Mouse (Mus musculus) forebrain, embryonic 11.5 days (tissue): ENCODE data around the gene Snx13. TPM values are rescaled to one million over a fixed set of nuclear protein-coding genes. Genes with fewer than 3 reads are reported as not detected.

Experiments
- ATAC-seq: fragments of 200-750 bp; cut with Nextera tagmentation; replicated peaks from 2 replicates; pipeline ENCODE4 v1.8.0; 2017; ENCODE audit warnings: moderate TSS enrichment; ENCODE audit not compliant: low FRiP score
- DNase-seq: peaks from one replicate; pipeline ENCODE4 v3.0.0-alpha.2; 2017; ENCODE audit warnings: low spot score
- H3K27ac ChIP-seq: fragments of 300-500 bp; sonication (generic); 2 replicates; pipeline ENCODE4 v1.5.1; 2014; ENCODE audit warnings: low read depth, low read length
- H3K27me3 ChIP-seq: fragments of 300-500 bp; sonication (generic); 2 replicates; pipeline ENCODE4 v1.6.1; 2014; ENCODE audit warnings: mild to moderate bottlenecking, low read length, mixed read lengths; ENCODE audit not compliant: control insufficient read depth, insufficient read depth
- H3K36me3 ChIP-seq: fragments of 300-500 bp; sonication (generic); 2 replicates; pipeline ENCODE4 v1.6.1; 2014; ENCODE audit warnings: mild to moderate bottlenecking, low read length, moderate library complexity, mixed read lengths; ENCODE audit not compliant: control insufficient read depth, insufficient read depth
- H3K4me1 ChIP-seq: fragments of 300-500 bp; sonication (generic); replicated peaks from 2 replicates; pipeline ENCODE4 v1.6.1; 2014; ENCODE audit warnings: low read length, mixed read lengths; ENCODE audit not compliant: control insufficient read depth, insufficient read depth
- H3K4me2 ChIP-seq: fragments of 300-500 bp; sonication (generic); 2 replicates; pipeline ENCODE4 v1.6.1; 2014; ENCODE audit warnings: low read depth, mild to moderate bottlenecking, low read length, moderate library complexity, mixed read lengths; ENCODE audit not compliant: severe bottlenecking
- H3K4me3 ChIP-seq: fragments of 300-500 bp; sonication (generic); 2 replicates; pipeline ENCODE4 v1.5.1; 2014; ENCODE audit warnings: low read depth, low read length
- H3K9ac ChIP-seq: fragments of 300-500 bp; sonication (generic); 2 replicates; pipeline ENCODE4 v1.6.1; 2014; ENCODE audit warnings: low read length
- H3K9me3 ChIP-seq: fragments of 300-500 bp; sonication (generic); 2 replicates; pipeline ENCODE4 v1.6.1; 2016; ENCODE audit warnings: low read length, mixed read lengths; ENCODE audit not compliant: control insufficient read depth
- WGBS: fragments of 180-500 bp; shearing (Covaris S2); extraction: QIAGEN DNeasy Blood & Tissue Kit; methylation state at CpG from one replicate; pipeline ENCODE4 v1.1.7; 2014; 5-methylcytosine and 5-hydroxymethylcytosine counted together
- polyA plus RNA-seq: library from polyadenylated mRNA; unstranded; fragments of >200 nt; fragmentation: Nextera tagmentation; extraction: Ambion mirVana; gene quantifications from 2 replicates; pipeline ENCODE4 v1.2.1, GENCODE M21; 2014

Gene Snx13
- polyA plus RNA-seq, 1 experiment from 2014 or later, result 24.4 TPM

DNA sequence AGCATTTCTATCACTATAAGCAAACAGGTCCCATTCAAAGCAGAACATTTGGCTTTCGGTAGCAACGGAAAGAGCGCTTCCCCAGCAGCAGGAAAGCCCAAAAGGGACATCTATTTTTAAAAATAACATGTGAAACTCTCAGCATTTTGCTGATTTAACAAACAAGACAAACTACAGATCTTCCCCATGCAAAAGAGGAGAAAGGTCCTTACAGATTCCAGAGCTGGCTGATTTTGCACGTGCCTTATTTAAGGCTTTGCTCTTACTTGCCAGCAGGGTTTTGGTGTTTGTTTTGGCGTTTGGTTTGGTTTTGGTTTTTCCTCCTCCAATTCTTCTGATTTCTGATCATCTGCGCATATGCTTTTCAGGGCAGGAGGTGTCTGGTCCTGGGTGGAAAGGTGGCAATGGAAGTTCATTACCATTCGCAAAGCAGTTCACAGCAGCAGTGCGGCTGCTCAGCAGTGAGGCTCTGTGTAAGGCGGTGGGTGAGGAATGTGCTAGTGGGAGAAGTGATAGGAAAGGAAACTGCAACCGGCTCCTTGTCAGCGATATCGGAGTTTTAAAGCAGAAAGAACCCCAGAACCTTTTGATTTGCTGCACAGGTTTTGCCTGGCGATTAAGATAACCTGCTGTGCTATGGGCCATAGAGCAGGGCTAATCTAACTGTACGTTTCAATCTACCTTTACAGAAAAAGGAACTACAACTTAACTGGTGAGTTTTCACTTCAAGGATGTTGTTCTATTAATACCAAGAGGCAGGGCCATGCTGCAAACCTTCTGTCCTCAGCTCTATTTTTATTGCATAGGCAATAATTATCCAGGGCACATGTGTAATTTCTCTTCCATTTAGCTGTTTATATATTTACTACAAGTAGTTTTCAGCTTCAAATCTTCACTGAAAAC, 8.1 kb upstream of the Snx13 start:
- DNase-seq (no peak), ATAC-seq (no peak)
- 38% methylated on average over 14 of the region's 14 CpGs for WGBS
- Histone ChIP-seq H3K9ac (no peak overlapping the region), H3K27me3 (no peaks in the 10 kb centered on the region), H3K9me3 (no peaks in the 10 kb centered on the region), H3K36me3 (no peaks in the 10 kb centered on the region), H3K4me1 (no peaks in the 10 kb centered on the region), H3K4me3 (no peak overlapping the region), H3K4me2 (no peak overlapping the region), H3K27ac (no peak overlapping the region)

GRCm38 (mm10) chr12:35039571-35039936, 7.4 kb upstream of the Snx13 start:
- ATAC-seq, result no peak
- 88% methylated on average over 5 of the region's 5 CpGs for WGBS
- no peaks in the 10 kb centered on the region for H3K27me3 ChIP-seq

GRCm38 (mm10) chr12:35041964-35042363, 5.0 kb upstream of the Snx13 start:
- H3K27ac ChIP-seq, result no peak overlapping the region
- WGBS, result 71% methylated on average over 8 of the region's 8 CpGs
- no peaks in the 10 kb centered on the region for H3K27me3 ChIP-seq
- DNase-seq (no peak), ATAC-seq (no peak)
- no peak overlapping the region for H3K4me2 ChIP-seq
- no peak overlapping the region for H3K9ac ChIP-seq
- H3K4me3 ChIP-seq, result no peak overlapping the region
- H3K4me1 ChIP-seq, result no peaks in the 10 kb centered on the region
- H3K9me3 ChIP-seq, result no peaks in the 10 kb centered on the region
- H3K36me3 ChIP-seq, result no peaks in the 10 kb centered on the region

More at GRCm38 (mm10) chr12:35039571-35039936, 7.4 kb upstream of the Snx13 start:
- H3K9ac ChIP-seq, result no peak overlapping the region
- no peak overlapping the region for H3K27ac ChIP-seq
- no peaks in the 10 kb centered on the region for H3K4me1 ChIP-seq
- H3K9me3 ChIP-seq, result no peaks in the 10 kb centered on the region
- DNase-seq, result no peak
- H3K4me3 ChIP-seq, result no peak overlapping the region
- H3K4me2 ChIP-seq, result no peak overlapping the region
- no peaks in the 10 kb centered on the region for H3K36me3 ChIP-seq

- Histone ChIP-seq H3K27me3 (no peaks in the 10 kb centered on the region), H3K36me3 (no peaks in the 10 kb centered on the region), H3K4me2 (peak overlapping the region; percentile 81), H3K4me3 (peak overlapping the region; percentile 88), H3K9ac (peak overlapping the region; percentile 90), H3K9me3 (no peaks in the 10 kb centered on the region), H3K27ac (peak overlapping the region; percentile 71), H3K4me1 (peaks cover 7% of the 10 kb centered on the region; the same call in 1 of the 2 replicates)
- ATAC-seq (peak; percentile 83), DNase-seq (no peak)
- WGBS, result under 1% methylated on average over 36 of the region's 36 CpGs
These were observed 532 bp upstream of the Snx13 start for GRCm38 (mm10) chr12:35046310-35046998.

DNA sequence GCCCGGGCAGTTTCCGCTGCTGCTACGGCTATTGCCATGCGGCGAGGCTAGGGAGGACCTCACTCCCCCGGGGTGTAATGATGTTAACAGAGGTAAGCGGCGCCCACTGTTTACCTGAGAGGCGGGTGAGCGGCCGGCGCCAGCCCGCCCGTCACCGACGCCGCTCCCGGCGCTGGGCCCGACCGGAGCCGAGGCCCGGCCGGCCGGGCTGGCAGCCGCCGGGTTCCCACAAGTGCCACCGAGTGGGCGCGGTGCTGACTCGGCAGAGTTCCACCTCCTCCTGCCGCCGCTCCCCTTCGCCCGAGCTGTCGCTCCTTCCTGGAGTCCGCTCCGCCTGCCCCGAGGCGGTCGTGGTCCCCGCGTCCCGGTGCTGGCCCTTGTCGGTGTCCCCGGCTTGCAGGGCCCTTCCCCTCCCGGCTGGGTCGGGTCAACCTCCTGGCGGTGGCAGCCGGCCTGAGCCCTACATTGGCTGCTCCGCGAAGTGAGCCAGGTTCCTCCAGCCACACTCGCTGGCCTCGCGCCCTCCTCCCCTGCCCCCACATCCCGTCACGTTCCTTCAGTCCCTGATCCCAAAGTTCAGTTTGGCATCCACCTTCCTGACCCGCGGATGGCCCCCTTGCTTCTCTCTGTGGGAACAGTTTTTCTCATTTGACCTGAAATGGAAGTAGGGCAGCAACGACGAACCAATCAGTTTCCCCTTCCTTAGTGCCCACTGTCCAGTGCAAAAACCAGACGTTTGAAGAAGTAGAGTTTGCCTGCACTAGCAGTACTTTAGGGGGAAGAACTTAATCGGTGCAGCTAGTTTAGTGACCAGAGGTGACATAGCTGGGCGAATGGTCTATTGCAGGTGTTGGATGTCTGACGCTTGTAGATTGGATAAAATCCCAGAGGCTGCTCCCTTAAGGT, 587 bp downstream of the Snx13 start:
- Histone ChIP-seq H3K27me3 (no peaks in the 10 kb centered on the region), H3K4me1 (peaks cover 7% of the 10 kb centered on the region; the same call in 1 of the 2 replicates), H3K9ac (peak overlapping the region; percentile 90), H3K9me3 (no peaks in the 10 kb centered on the region), H3K4me2 (peak overlapping the region; percentile 81), H3K27ac (peak overlapping the region; percentile 80), H3K4me3 (peak overlapping the region; percentile 88), H3K36me3 (no peaks in the 10 kb centered on the region)
- WGBS, result 1% methylated on average over 61 of the region's 65 CpGs
- DNase-seq, result peak; percentile 83
- peak; percentile 83 for ATAC-seq

DNA sequence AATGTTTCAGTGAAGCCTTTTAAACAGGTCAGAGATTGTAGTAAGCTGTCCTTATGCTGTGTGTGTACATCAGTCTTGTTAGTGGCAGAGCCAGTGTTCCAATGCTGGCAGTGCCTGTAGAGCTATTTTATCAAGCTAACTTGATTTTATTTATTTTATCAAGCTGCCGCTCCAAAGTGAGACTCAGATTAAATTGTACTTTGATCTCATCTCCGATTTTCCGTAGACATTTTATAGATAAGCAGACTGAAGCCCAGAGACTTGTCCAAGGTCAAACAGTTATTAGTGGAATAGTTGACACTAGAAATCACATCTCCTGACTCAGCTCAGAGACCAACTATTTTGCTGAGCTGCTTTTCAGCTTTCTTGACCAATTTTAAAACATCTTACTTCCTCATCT, 1.9 kb downstream of the Snx13 start:
- ATAC-seq (no peak), DNase-seq (no peak)
- no peaks in the 10 kb centered on the region for H3K27me3 ChIP-seq
- H3K27ac ChIP-seq, result no peak overlapping the region
- H3K4me2 ChIP-seq, result no peak overlapping the region
- 91% methylated on average over 3 of the region's 3 CpGs for WGBS
- H3K4me3 ChIP-seq, result no peak overlapping the region
- no peak overlapping the region for H3K9ac ChIP-seq
- peaks cover 7% of the 10 kb centered on the region; the same call in 1 of the 2 replicates for H3K4me1 ChIP-seq
- no peaks in the 10 kb centered on the region for H3K9me3 ChIP-seq
- no peaks in the 10 kb centered on the region for H3K36me3 ChIP-seq

- Histone ChIP-seq H3K27me3 (no peaks in the 10 kb centered on the region), H3K27ac (no peak overlapping the region), H3K4me1 (peaks cover 7% of the 10 kb centered on the region; the same call in 1 of the 2 replicates), H3K36me3 (no peaks in the 10 kb centered on the region), H3K9ac (no peak overlapping the region), H3K9me3 (no peaks in the 10 kb centered on the region), H3K4me2 (no peak overlapping the region), H3K4me3 (no peak overlapping the region)
- ATAC-seq, result no peak
- no peak for DNase-seq
- 76% methylated on average over 3 of the region's 3 CpGs for WGBS
These were observed 3.5 kb downstream of the Snx13 start for GRCm38 (mm10) chr12:35050501-35050900.
